Mouse (Mus musculus): ENCODE data around the gene Rgl1.

- TF ChIP-seq POLR2A (IDR thresholded peaks at IDR 0.05; ENCODE audit: extremely low read depth, insufficient read depth, low read length) (no peak), CTCF (IDR thresholded peaks at IDR 0.05; ENCODE audit: extremely low read depth, insufficient read depth, low read length) (no peak)
Observed at GRCm38 (mm10) chr1:152572755-152573469, 193.2 kb downstream of the Rgl1 start.
